Comparison of ENCODE assay signal across 26 mouse cellular contexts in the genomic region with DNA sequence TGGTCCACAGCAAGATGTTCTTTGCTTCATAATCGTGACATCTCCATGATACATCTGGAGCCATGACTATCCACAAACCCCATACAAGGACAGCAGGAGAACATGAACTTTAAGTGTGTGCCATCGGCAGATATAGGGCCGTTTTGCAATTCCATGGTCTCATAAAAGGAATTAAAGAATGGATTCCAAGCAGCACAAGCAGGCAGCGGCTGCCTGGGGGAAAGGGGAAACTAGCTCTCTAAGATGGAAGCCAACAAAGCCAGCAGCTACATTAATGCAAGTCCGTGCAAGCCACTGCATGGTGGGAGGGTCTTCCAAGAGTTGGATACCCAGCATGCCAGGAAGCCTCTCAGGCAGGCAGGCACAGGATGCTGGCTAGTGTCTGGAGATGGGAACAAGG. TPM values are rescaled to one million over a fixed set of nuclear protein-coding genes. Genes with fewer than 3 reads are reported as not detected.
DNase-seq lines count a peak whose midpoint lies in the region; ATAC-seq lines count a peak whose summit lies in the region.
"Had no signal": no experiment of that assay in that cellular context is flagged by ENCODE, and none has a peak within 500 bp of the region (broad histone marks: within the 10 kb centered on the region; RNA-seq: fewer than 3 reads in every experiment).

No protein-coding gene starts in this region.

- no peaks in the 10 kb centered on the region for H3K27me3 ChIP-seq in forebrain, embryonic 14.5 days (replicated peaks; ENCODE audit: control insufficient read depth, insufficient read depth, low read length)
- H3K27me3 ChIP-seq in forebrain, embryonic 13.5 days = no peaks in the 10 kb centered on the region
- H3K27me3 ChIP-seq in limb, embryonic 13.5 days = no peaks in the 10 kb centered on the region
- H3K27me3 ChIP-seq in limb, embryonic 10.5 days (ENCODE audit: low read depth, poor library complexity, severe bottlenecking) = no peaks in the 10 kb centered on the region
- H3K27me3 ChIP-seq: heart, embryonic 13.5 days; midbrain, embryonic 13.5 days; Patski had no signal

- no peak overlapping the region for H3K9ac ChIP-seq in forebrain, embryonic 14.5 days (ENCODE audit: low read length)
- no peak overlapping the region for H3K9ac ChIP-seq in forebrain, embryonic 13.5 days
- no peak overlapping the region for H3K9ac ChIP-seq in limb, embryonic 13.5 days
- H3K9ac ChIP-seq: heart, embryonic 13.5 days; hindbrain, embryonic 14.5 days; liver, embryonic 14.5 days; lung, embryonic 14.5 days; midbrain, embryonic 13.5 days had no signal

- H3K4me3 ChIP-seq in forebrain, embryonic 14.5 days (ENCODE audit: low read depth, low read length) = no peak overlapping the region
- no peak overlapping the region for H3K4me3 ChIP-seq in forebrain, embryonic 13.5 days
- no peak overlapping the region for H3K4me3 ChIP-seq in limb, embryonic 13.5 days
- no peak overlapping the region for H3K4me3 ChIP-seq in limb, embryonic 10.5 days
- no peak overlapping the region; the same call in 1 of the 2 replicates for H3K4me3 ChIP-seq in brown adipose tissue, adult 24 weeks (ENCODE audit: insufficient read depth, low read depth, low read length)
- H3K4me3 ChIP-seq: heart, embryonic 13.5 days; megakaryocyte, embryonic 14.5 days; midbrain, embryonic 13.5 days had no signal

- ATAC-seq in forebrain, embryonic 14.5 days = no peak
- no peak for ATAC-seq in forebrain, embryonic 13.5 days
- ATAC-seq in limb, embryonic 13.5 days (ENCODE audit: low FRiP score, low read depth) = no peak
- ATAC-seq: inflammation-experienced regulatory T-cells, adult 6 months; midbrain, embryonic 13.5 days; Patski had no signal

- H3K36me3 ChIP-seq in forebrain, embryonic 14.5 days (ENCODE audit: control insufficient read depth, insufficient read depth, low read length) = no peaks in the 10 kb centered on the region
- H3K36me3 ChIP-seq in forebrain, embryonic 13.5 days (ENCODE audit: poor library complexity, severe bottlenecking) = no peaks in the 10 kb centered on the region
- no peaks in the 10 kb centered on the region for H3K36me3 ChIP-seq in limb, embryonic 13.5 days
- H3K36me3 ChIP-seq in limb, embryonic 10.5 days = no peaks in the 10 kb centered on the region
- H3K36me3 ChIP-seq: heart, embryonic 13.5 days; midbrain, embryonic 13.5 days had no signal

- WGBS in forebrain, embryonic 14.5 days = 72% methylated on average over 5 of the region's 5 CpGs
- WGBS in forebrain, embryonic 13.5 days = 70% methylated on average over 5 of the region's 5 CpGs
- 56% methylated on average over 5 of the region's 5 CpGs for WGBS in limb, embryonic 13.5 days
- 88% methylated on average over 5 of the region's 5 CpGs for WGBS in limb, embryonic 10.5 days

- H3K27ac ChIP-seq in forebrain, embryonic 14.5 days (ENCODE audit: low read depth, low read length) = no peak overlapping the region
- no peak overlapping the region for H3K27ac ChIP-seq in forebrain, embryonic 13.5 days
- H3K27ac ChIP-seq in limb, embryonic 13.5 days = peak overlapping the region; percentile 6; the same call in 1 of the 2 replicates
- no peak overlapping the region for H3K27ac ChIP-seq in limb, embryonic 10.5 days
- H3K27ac ChIP-seq in brown adipose tissue, adult 24 weeks (replicated peaks; ENCODE audit: low read depth, low read length) = peak overlapping the region; percentile 14
- H3K27ac ChIP-seq: heart, embryonic 13.5 days; hindbrain, embryonic 14.5 days; kidney, postnatal 0 days; liver, embryonic 14.5 days; midbrain, embryonic 13.5 days; stomach, postnatal 0 days had no signal

- H3K4me2 ChIP-seq in forebrain, embryonic 14.5 days (ENCODE audit: low read length) = no peak overlapping the region
- H3K4me2 ChIP-seq in forebrain, embryonic 13.5 days = no peak overlapping the region
- H3K4me2 ChIP-seq in limb, embryonic 13.5 days (replicated peaks) = peak overlapping the region; percentile 3; the same call in 1 of the 2 replicates
- H3K4me2 ChIP-seq: heart, embryonic 13.5 days; hindbrain, embryonic 14.5 days; lung, embryonic 14.5 days; midbrain, embryonic 13.5 days had no signal

- no peaks in the 10 kb centered on the region for H3K4me1 ChIP-seq in forebrain, embryonic 14.5 days (ENCODE audit: control insufficient read depth, insufficient read depth, low read length)
- H3K4me1 ChIP-seq in forebrain, embryonic 13.5 days = peaks cover 5% of the 10 kb centered on the region; the same call in 1 of the 2 replicates
- H3K4me1 ChIP-seq in limb, embryonic 13.5 days = peaks cover 22% of the 10 kb centered on the region
- H3K4me1 ChIP-seq in limb, embryonic 10.5 days = peaks cover 18% of the 10 kb centered on the region
- H3K4me1 ChIP-seq in brown adipose tissue, adult 24 weeks (ENCODE audit: control insufficient read depth, insufficient read depth, insufficient read length, low read length) = peaks cover 19% of the 10 kb centered on the region

- peak; percentile 4 for DNase-seq in forebrain, embryonic 14.5 days (ENCODE audit: low spot score)
- no peak for DNase-seq in limb, embryonic 10.5 days (ENCODE audit: low spot score)
- DNase-seq in fat pad, adult 2 months (ENCODE audit: extremely low read depth, low read depth, low spot score) = peak; percentile 76
- DNase-seq in urinary bladder, postnatal 10 days (ENCODE audit: low spot score) = no peak
- DNase-seq: adrenal gland, postnatal 10 days; cerebellum, adult 11-12 months; cerebellum, adult 9-11 months; embryo, embryonic 11 days; layer of hippocampus, postnatal 36 days; left cerebral cortex, postnatal 4 days; liver; thymus, adult 18-20 months; thymus, postnatal 36 days had no signal

- H3K9me3 ChIP-seq in forebrain, embryonic 14.5 days (replicated peaks; ENCODE audit: control insufficient read depth, low read length) = no peaks in the 10 kb centered on the region
- no peaks in the 10 kb centered on the region for H3K9me3 ChIP-seq in forebrain, embryonic 13.5 days (replicated peaks)
- H3K9me3 ChIP-seq in limb, embryonic 13.5 days = no peaks in the 10 kb centered on the region
- no peaks in the 10 kb centered on the region for H3K9me3 ChIP-seq in limb, embryonic 10.5 days (replicated peaks)
- H3K9me3 ChIP-seq: heart, embryonic 13.5 days; megakaryocyte, embryonic 14.5 days; midbrain, embryonic 13.5 days had no signal

RNA-seq across cellular contexts. Expression of gene Mmaa, which starts 30.2 kb away (rescaled TPM):
- 20.2 and 24.9 TPM in 2 replicates for polyA plus RNA-seq in forebrain, embryonic 14.5 days (2014; fragmentation: Nextera tagmentation; extraction: Ambion mirVana)
- polyA plus RNA-seq in forebrain, embryonic 13.5 days (2015; fragmentation: Nextera tagmentation; extraction: Ambion mirVana) = 20.4 and 23.0 TPM in 2 replicates
- polyA plus RNA-seq in limb, embryonic 13.5 days (2015; fragmentation: Nextera tagmentation; extraction: Ambion mirVana) = 19.3 and 21.3 TPM in 2 replicates
- polyA plus RNA-seq in limb, embryonic 10.5 days (2016; fragmentation: Nextera tagmentation; extraction: Ambion mirVana) = 10.2 and 12.2 TPM in 2 replicates
- 71.0 and 71.4 TPM in 2 replicates for polyA plus RNA-seq in brown adipose tissue, adult 24 weeks (2012; ENCODE audit: insufficient read depth, insufficient read length, missing spikeins)

Comparison
In these comparisons a context has a peak if more than half of its experiments do, and no peak if none do; other contexts are left out.
1. H3K27ac ChIP-seq: peak in limb, embryonic 13.5 days (single experiment) and brown adipose tissue, adult 24 weeks (single experiment); none in forebrain, embryonic 14.5 days (single experiment), forebrain, embryonic 13.5 days (single experiment) and limb, embryonic 10.5 days (single experiment).
2. DNase-seq: peak in forebrain, embryonic 14.5 days (single experiment) and fat pad, adult 2 months (single experiment); none in limb, embryonic 10.5 days (single experiment) and urinary bladder, postnatal 10 days (single experiment).